Mouse (Mus musculus) ES-Bruce4 (cell line): ENCODE data around the gene Hcfc1.

Experiments
- CTCF ChIP-seq: IDR thresholded peaks from one replicate; pipeline ENCODE4 v1.8.1; 2011; ENCODE audit warnings: low read depth, low read length
- EP300 ChIP-seq: IDR thresholded peaks from 2 replicates; pipeline ENCODE4 v1.6.1; 2011; ENCODE audit warnings: low read depth, low read length; ENCODE audit not compliant: insufficient read depth
- POLR2A ChIP-seq: IDR thresholded peaks from one replicate; pipeline ENCODE4 v1.8.1; 2011; ENCODE audit warnings: low read length; ENCODE audit not compliant: insufficient read depth

- no peak for TF ChIP-seq CTCF
- TF ChIP-seq POLR2A, result no peak
- no peak for TF ChIP-seq EP300
These were observed 6.6 kb upstream of the Hcfc1 start for GRCm38 (mm10) chrX:73972774-73973173.
